ENCODE assay signal across 8 mouse cellular contexts in genomic region chr3:131524779-131525178, GRCm38 (mm10). TPM values are rescaled to one million over a fixed set of nuclear protein-coding genes. Genes with fewer than 3 reads are reported as not detected.
DNase-seq lines count a peak whose midpoint lies in the region; ATAC-seq and TF ChIP-seq lines count a peak whose summit lies in the region.

No protein-coding gene starts in this region.

- H3K27me3 ChIP-seq in kidney, embryonic 15.5 days = no peaks in the 10 kb centered on the region
- no peaks in the 10 kb centered on the region for H3K27me3 ChIP-seq in small intestine, adult 2 months (ENCODE audit: control insufficient read depth, insufficient read depth, low read length)

- peak; percentile 48 for DNase-seq in kidney, adult 9 months
- DNase-seq in adrenal gland, adult 2 months = peak; percentile 32
- peak; percentile 46 for DNase-seq in cerebellum, postnatal 36 days
- DNase-seq in induced T-regulatory cell, adult 2 months (ENCODE audit: low read depth) = peak; percentile 32
- DNase-seq in lung, adult 2 months = peak; percentile 28

- no peaks in the 10 kb centered on the region for H3K36me3 ChIP-seq in kidney, embryonic 15.5 days
- no peaks in the 10 kb centered on the region for H3K36me3 ChIP-seq in small intestine, adult 2 months (ENCODE audit: control insufficient read depth, insufficient read depth, low read length)

- peak; percentile 46 for TF ChIP-seq CTCF in lung, adult 2 months (IDR thresholded peaks at IDR 0.05; ENCODE audit: insufficient read depth, low read length)
- peak; percentile 57; the same call in 1 of the 2 replicates for TF ChIP-seq CTCF in small intestine, adult 2 months (IDR thresholded peaks at IDR 0.05; ENCODE audit: extremely low read depth, insufficient read length, insufficient replicate concordance, low read depth, low read length)

- 20% methylated on average over 11 of the region's 11 CpGs for WGBS in kidney, embryonic 15.5 days
- WGBS in lung, adult 2 months = 15% methylated on average over 11 of the region's 11 CpGs
- 25% methylated on average over 11 of the region's 11 CpGs for WGBS in small intestine, adult 2 months

- H3K4me2 ChIP-seq in kidney, embryonic 15.5 days = no peak overlapping the region

- H3K27ac ChIP-seq in kidney, embryonic 15.5 days = no peak overlapping the region
- H3K27ac ChIP-seq in small intestine, adult 2 months (ENCODE audit: insufficient read depth, low read depth, low read length) = no peak overlapping the region

- ATAC-seq in kidney, embryonic 15.5 days (replicated peaks; ENCODE audit: low FRiP score) = no peak
- ATAC-seq in erythroblast, adult 5-6 weeks (replicated peaks; ENCODE audit: low FRiP score, poor library complexity, severe bottlenecking) = no peak

- H3K4me3 ChIP-seq in kidney, embryonic 15.5 days (replicated peaks) = no peak overlapping the region
- no peak overlapping the region for H3K4me3 ChIP-seq in lung, adult 2 months (replicated peaks; ENCODE audit: extremely low read depth, low read depth, low read length)
- H3K4me3 ChIP-seq in small intestine, adult 2 months (ENCODE audit: low read depth, low read length) = no peak overlapping the region

- H3K9ac ChIP-seq in kidney, embryonic 15.5 days = no peak overlapping the region

- no peaks in the 10 kb centered on the region for H3K9me3 ChIP-seq in kidney, embryonic 15.5 days (replicated peaks)

- no peak for TF ChIP-seq POLR2A in lung, adult 2 months (IDR thresholded peaks at IDR 0.05; ENCODE audit: borderline replicate concordance, extremely low read depth, low read depth, low read length)
- no peak for TF ChIP-seq POLR2A in small intestine, adult 2 months (IDR thresholded peaks at IDR 0.05; ENCODE audit: low read depth, low read length)

- no peaks in the 10 kb centered on the region for H3K4me1 ChIP-seq in kidney, embryonic 15.5 days
- peaks cover 2% of the 10 kb centered on the region; the same call in 1 of the 2 replicates for H3K4me1 ChIP-seq in lung, adult 2 months (ENCODE audit: control insufficient read depth, insufficient read depth, low read length)
- H3K4me1 ChIP-seq in small intestine, adult 2 months (ENCODE audit: control insufficient read depth, insufficient read depth, insufficient read length, low read length) = peaks cover 5% of the 10 kb centered on the region; the same call in 1 of the 2 replicates

RNA-seq across cellular contexts. Expression of gene Sgms2, which starts 33.6 kb away (rescaled TPM):
- polyA plus RNA-seq in kidney, embryonic 15.5 days (2015; fragmentation: Nextera tagmentation; extraction: Ambion mirVana) = 10.5 and 17.0 TPM in 2 replicates
- total RNA-seq in adrenal gland, adult 2 months (2021) = 1 to 10 TPM; 6.3 to 9.2 TPM
- 0.54 and 0.93 TPM in 2 replicates for polyA plus RNA-seq in adrenal gland, adult 2 months (2012; rRNA removed)
- 1.7 and 2.6 TPM in 2 replicates for polyA plus RNA-seq in lung, adult 2 months (2012; rRNA removed)
- polyA plus RNA-seq in small intestine, adult 2 months (2012; rRNA removed) = 1.6 and 4.9 TPM in 2 replicates
- total RNA-seq in erythroblast, adult 5-6 weeks (2015; ENCODE audit: low replicate concordance) = 13.6 and 24.2 TPM in 2 replicates
- 12.4 and 14.4 TPM in 2 replicates for total RNA-seq in erythroblast, adult 5-6 weeks (2017; ENCODE audit: low replicate concordance)

RNA-seq across cellular contexts. Expression of gene Papss1, which starts 39.8 kb away (rescaled TPM):
- polyA plus RNA-seq in kidney, embryonic 15.5 days (2015; fragmentation: Nextera tagmentation; extraction: Ambion mirVana) = 98.8 and 103 TPM in 2 replicates
- 10 to 100 TPM; 47.6 to 66.8 TPM for total RNA-seq in adrenal gland, adult 2 months (2021)
- polyA plus RNA-seq in adrenal gland, adult 2 months (2012; rRNA removed) = 17.0 and 19.2 TPM in 2 replicates
- 26.0 and 36.0 TPM in 2 replicates for polyA plus RNA-seq in lung, adult 2 months (2012; rRNA removed)
- polyA plus RNA-seq in small intestine, adult 2 months (2012; rRNA removed) = 8.2 and 44.8 TPM in 2 replicates
- total RNA-seq in erythroblast, adult 5-6 weeks (2015; ENCODE audit: low replicate concordance) = 5.6 TPM in 2 replicates
- total RNA-seq in erythroblast, adult 5-6 weeks (2017; ENCODE audit: low replicate concordance) = 5.2 and 5.6 TPM in 2 replicates
